Mouse (Mus musculus) heart, embryonic 11.5 days (tissue): ENCODE results near the gene Hspa13. TPM values are rescaled to one million over a fixed set of nuclear protein-coding genes. Genes with fewer than 3 reads are reported as not detected.

Experiments used
- ATAC-seq: fragments of 200-750 bp; cut with Nextera tagmentation; replicated peaks from 2 replicates; pipeline ENCODE4 v1.8.0; 2017; ENCODE audit warnings: moderate library complexity; ENCODE audit not compliant: insufficient number of reproducible peaks, low FRiP score, low TSS enrichment
- H3K27ac ChIP-seq: fragments of 300-500 bp; sonication (generic); 2 replicates; pipeline ENCODE4 v1.5.1; 2014; ENCODE audit warnings: mild to moderate bottlenecking, low read depth, low read length
- H3K27me3 ChIP-seq: fragments of 300-500 bp; sonication (generic); 2 replicates; pipeline ENCODE4 v1.6.1; 2014; ENCODE audit warnings: mild to moderate bottlenecking, low read length, mixed read lengths; ENCODE audit not compliant: control insufficient read depth, insufficient read depth
- H3K36me3 ChIP-seq: fragments of 300-500 bp; sonication (generic); 2 replicates; pipeline ENCODE4 v1.6.1; 2014; ENCODE audit warnings: mild to moderate bottlenecking, low read length, moderate library complexity, mixed read lengths; ENCODE audit not compliant: control insufficient read depth, insufficient read depth
- H3K4me1 ChIP-seq: fragments of 300-500 bp; sonication (generic); 2 replicates; pipeline ENCODE4 v1.6.1; 2014; ENCODE audit warnings: low read length; ENCODE audit not compliant: control insufficient read depth, insufficient read depth
- H3K4me2 ChIP-seq: fragments of 300-500 bp; sonication (generic); 2 replicates; pipeline ENCODE4 v1.6.1; 2014; ENCODE audit warnings: mild to moderate bottlenecking, moderate library complexity
- H3K4me3 ChIP-seq: fragments of 300-500 bp; sonication (generic); 2 replicates; pipeline ENCODE4 v1.5.1; 2014; ENCODE audit warnings: low read depth, low read length
- H3K9ac ChIP-seq: fragments of 300-500 bp; sonication (generic); 2 replicates; pipeline ENCODE4 v1.6.1; 2014; ENCODE audit warnings: mild to moderate bottlenecking, low read depth, low read length, moderate library complexity
- H3K9me3 ChIP-seq: fragments of 300-500 bp; sonication (generic); replicated peaks from 2 replicates; pipeline ENCODE4 v1.6.1; 2016; ENCODE audit warnings: low read length; ENCODE audit not compliant: control insufficient read depth
- WGBS: fragments of 180-500 bp; shearing (Covaris S2); extraction: QIAGEN DNeasy Blood & Tissue Kit; methylation state at CpG from one replicate; pipeline ENCODE4 v1.1.7; 2014; ENCODE audit not compliant: insufficient replicate concordance; 5-methylcytosine and 5-hydroxymethylcytosine counted together
- polyA plus RNA-seq: library from polyadenylated mRNA; unstranded; fragments of >200 nt; fragmentation: Nextera tagmentation; extraction: Ambion mirVana; gene quantifications from 2 replicates; pipeline ENCODE4 v1.2.1, GENCODE M21; 2014

Hspa13 gene
- polyA plus RNA-seq: 24.9 and 28.7 TPM in 2 replicates

DNA sequence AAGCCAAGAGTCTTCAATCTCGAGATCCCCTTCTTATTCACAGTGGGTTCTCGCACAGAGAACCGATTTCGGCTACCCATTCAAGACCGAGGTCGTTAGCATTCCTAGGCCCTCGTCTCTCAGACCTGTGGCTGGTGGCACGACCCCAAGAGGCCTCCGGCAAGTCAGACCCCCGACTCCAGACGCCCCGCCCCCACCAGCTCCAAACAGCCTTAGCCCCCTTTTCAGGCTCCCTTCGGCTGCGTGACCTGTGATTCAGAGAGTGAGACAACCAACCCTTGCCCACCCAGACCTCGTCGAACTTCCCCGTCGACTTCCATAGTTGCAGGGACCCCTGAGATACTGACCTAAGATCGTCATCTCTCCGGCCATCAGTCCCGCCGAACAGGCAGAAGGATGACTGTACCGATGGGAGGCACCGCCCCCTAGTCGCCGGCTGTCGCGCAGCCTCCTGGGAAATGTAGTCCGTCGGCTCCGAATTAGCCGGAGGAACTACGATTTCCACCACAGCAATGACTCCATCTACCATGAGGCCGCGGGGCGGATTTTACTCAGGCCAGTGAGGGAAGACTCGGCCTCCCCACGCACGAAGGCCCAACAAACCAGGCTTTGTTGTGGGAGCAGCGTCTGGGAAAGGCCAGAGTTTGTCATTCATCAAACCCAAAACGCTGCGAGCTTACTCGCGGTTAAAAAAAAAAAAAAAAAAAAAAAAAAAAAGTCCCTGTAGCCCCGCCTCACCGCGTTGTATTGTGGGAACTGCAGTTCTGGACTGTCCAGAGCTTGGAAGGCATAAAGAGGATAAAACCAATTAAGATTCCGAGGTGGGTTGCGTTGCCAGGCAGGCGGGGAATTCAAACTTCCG, at the start of gene Hspa13:
TSS of gene Hspa13 (minus strand) at position 717 of the 862 bp plus-strand sequence.
- H3K4me2 ChIP-seq: peak within 1 kb of the TSS; percentile 71
- no peaks in the 10 kb centered on the region for H3K27me3 ChIP-seq
- WGBS: under 1% methylated on average over 51 of the region's 51 CpGs

DNA sequence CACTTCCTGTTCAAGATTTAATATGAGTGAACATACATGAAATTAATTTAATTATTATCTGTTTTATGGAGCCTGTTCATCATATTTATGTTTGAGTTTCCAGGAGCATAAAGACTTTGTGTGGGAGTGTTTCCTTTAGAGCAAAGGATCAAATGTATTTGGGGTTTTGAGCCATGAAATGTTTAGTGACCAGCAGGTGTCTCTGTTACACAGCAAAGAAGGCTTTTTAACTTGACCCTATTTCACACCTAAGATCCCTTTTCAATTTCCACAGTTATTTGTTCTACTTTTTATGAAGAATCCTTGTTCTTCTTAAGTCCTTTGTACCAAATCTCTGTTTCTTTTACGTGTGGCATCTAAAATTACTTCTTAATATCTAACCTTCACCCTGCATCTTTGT, 12.4 kb upstream of the Hspa13 start:
- Histone ChIP-seq H3K27me3 (no peaks in the 10 kb centered on the region), H3K4me2 (no peak overlapping the region)
- no peak for ATAC-seq

More for the DNA sequence above, at the start of gene Hspa13:
- ATAC-seq: peak; percentile 96
- Histone ChIP-seq H3K36me3 (peaks cover 9% of the 10 kb centered on the region), H3K4me3 (peak within 1 kb of the TSS; percentile 76), H3K27ac (peak within 1 kb of the TSS; percentile 36; the same call in 1 of the 2 replicates), H3K9ac (peak within 1 kb of the TSS; percentile 72), H3K4me1 (no peaks in the 10 kb centered on the region), H3K9me3 (no peaks in the 10 kb centered on the region)

DNA sequence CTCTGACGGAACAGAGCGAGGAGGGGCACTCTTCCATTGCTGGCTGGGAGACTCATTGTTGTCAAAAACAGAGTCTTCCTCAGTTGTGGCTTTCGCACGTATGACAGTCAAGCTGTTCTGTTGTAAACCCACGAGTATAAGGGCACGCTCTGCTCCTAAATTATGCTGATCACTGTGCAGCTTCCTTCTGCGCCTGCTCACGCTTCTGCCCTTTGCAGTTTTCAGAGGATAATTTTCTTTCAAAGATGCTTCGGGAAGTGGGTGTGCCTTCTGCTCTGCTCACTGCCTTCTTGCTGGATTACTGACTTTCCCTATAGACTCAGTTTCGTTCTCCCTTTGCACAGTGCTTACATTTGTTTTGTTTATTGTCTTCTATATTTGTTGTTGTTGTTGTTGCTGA, 6.3 kb upstream of the Hspa13 start:
- no peaks in the 10 kb centered on the region for H3K9me3 ChIP-seq
- no peak overlapping the region for H3K4me3 ChIP-seq
- no peak overlapping the region for H3K27ac ChIP-seq
- H3K36me3 ChIP-seq: no peaks in the 10 kb centered on the region
- WGBS: 87% methylated on average over 10 of the region's 10 CpGs
- no peak overlapping the region for H3K9ac ChIP-seq
- no peaks in the 10 kb centered on the region for H3K27me3 ChIP-seq
- no peak for ATAC-seq
- H3K4me1 ChIP-seq: no peaks in the 10 kb centered on the region
- no peak overlapping the region for H3K4me2 ChIP-seq

More for the DNA sequence above, 12.4 kb upstream of the Hspa13 start:
- WGBS: 31% methylated on average over 1 of the region's 1 CpGs
- H3K4me1 ChIP-seq: no peaks in the 10 kb centered on the region
- no peak overlapping the region for H3K9ac ChIP-seq
- no peak overlapping the region for H3K27ac ChIP-seq
- H3K36me3 ChIP-seq: no peaks in the 10 kb centered on the region
- no peak overlapping the region for H3K4me3 ChIP-seq
- H3K9me3 ChIP-seq: no peaks in the 10 kb centered on the region

DNA sequence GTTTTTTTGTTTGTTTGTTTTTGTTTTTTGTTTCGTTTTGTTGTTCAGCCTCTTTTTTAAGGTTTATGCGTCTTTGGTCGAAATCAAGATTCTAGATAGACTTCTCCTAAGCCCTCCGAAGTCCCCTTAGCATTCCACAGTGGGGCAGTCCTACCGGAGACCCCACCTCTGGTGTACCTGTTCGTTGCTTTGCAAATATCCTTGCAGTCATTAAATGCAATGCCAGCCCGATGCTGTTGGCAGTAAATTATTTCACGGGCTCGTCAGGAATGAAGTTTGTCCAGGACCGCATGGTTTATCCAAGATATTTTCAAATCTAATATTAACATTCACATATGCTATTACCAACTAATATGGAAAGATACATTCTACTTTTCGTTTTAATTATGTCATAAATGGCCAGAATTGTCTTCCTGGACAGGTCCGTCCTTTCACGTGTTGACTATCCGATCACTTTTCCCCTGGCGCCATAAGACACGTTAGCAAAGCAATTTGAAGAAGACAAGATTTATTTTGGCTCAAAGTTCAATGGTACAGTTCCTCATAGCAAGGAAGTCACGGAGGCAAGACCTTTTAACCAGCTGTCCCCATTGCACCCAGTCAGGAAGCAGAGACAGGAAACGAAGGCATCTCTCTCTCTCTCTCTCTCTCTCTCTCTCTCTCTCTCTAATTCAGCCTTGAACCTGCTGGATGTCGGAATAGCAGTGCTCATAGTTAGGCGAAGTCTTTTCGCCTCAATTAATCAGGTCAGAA, 522 bp upstream of the Hspa13 start:
- WGBS: 24% methylated on average over 21 of the region's 21 CpGs

DNA sequence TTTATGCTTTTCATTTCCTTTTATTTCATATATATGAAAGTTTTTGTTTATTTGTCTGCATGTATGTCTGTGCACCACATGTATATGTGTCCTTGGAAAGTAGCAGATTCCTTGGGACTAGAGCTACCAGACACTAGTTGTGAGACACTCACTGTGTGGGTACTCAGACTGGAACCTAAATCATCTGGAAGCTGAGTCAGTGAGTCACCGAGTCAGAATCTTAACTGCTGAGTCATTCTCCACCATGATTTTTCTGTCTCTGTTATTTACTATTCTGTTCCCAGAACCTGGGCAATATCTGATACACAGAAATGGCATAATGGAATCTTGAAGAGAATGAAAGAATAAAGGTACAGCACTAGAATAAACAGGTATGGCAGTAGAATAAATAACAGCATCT, 14.0 kb downstream of the Hspa13 start:
- no peak overlapping the region for H3K4me2 ChIP-seq
- no peak overlapping the region for H3K27ac ChIP-seq
- no peaks in the 10 kb centered on the region for H3K4me1 ChIP-seq
- no peak overlapping the region for H3K9ac ChIP-seq
- H3K27me3 ChIP-seq: no peaks in the 10 kb centered on the region
- WGBS: 61% methylated on average over 1 of the region's 1 CpGs
- 0 out of 2 replicates have a peak, but pooled peaks cover 2% of the 10 kb centered on the region for H3K36me3 ChIP-seq
- H3K4me3 ChIP-seq: no peak overlapping the region
- no peak for ATAC-seq
- H3K9me3 ChIP-seq: no peaks in the 10 kb centered on the region

More for the DNA sequence above, 522 bp upstream of the Hspa13 start:
- Histone ChIP-seq H3K4me1 (no peaks in the 10 kb centered on the region), H3K4me2 (peak overlapping the region; percentile 67), H3K27ac (no peak overlapping the region; the same call in 1 of the 2 replicates), H3K27me3 (no peaks in the 10 kb centered on the region), H3K36me3 (peaks cover 9% of the 10 kb centered on the region), H3K9ac (peak overlapping the region; percentile 72; the same call in 1 of the 2 replicates), H3K9me3 (no peaks in the 10 kb centered on the region), H3K4me3 (peak overlapping the region; percentile 76)
- 0 out of 2 replicates have a peak, but pooled peaks have one; percentile 46 for ATAC-seq

DNA sequence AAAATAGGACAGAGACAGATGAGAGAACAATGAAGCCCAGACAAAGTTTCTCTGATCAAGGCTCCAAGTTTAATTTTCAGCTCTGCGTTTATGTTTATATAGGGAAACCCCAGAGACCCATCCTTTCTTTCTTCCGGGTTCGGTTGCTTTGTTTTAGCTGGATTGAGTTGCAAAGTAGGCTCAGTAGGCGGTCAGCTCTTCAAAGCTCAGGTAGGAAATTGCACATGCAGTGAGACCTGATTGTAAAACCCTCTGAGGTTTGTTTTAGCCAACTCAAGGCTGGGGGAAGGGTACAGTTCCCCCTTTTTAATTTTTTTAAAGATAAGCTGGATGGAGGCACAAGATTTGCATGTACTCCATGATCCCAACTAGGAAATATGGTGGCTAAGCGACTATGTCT, 16.8 kb downstream of the Hspa13 start:
- 45% methylated on average over 5 of the region's 5 CpGs for WGBS

GRCm38 (mm10) chr16:75748926-75749325, 18.0 kb downstream of the Hspa13 start:
- H3K4me3 ChIP-seq: no peak overlapping the region
- H3K4me1 ChIP-seq: no peaks in the 10 kb centered on the region
- no peak overlapping the region for H3K27ac ChIP-seq
- H3K9ac ChIP-seq: no peak overlapping the region
- no peaks in the 10 kb centered on the region for H3K27me3 ChIP-seq
- no peak overlapping the region for H3K4me2 ChIP-seq
- WGBS: 84% methylated on average over 1 of the region's 1 CpGs
- H3K9me3 ChIP-seq: no peaks in the 10 kb centered on the region
- ATAC-seq: no peak
- H3K36me3 ChIP-seq: no peaks in the 10 kb centered on the region

More for the DNA sequence above, 16.8 kb downstream of the Hspa13 start:
- no peaks in the 10 kb centered on the region for H3K27me3 ChIP-seq
- H3K4me2 ChIP-seq: no peak overlapping the region
- no peak overlapping the region for H3K4me3 ChIP-seq
- no peaks in the 10 kb centered on the region for H3K4me1 ChIP-seq
- ATAC-seq: no peak
- no peak overlapping the region for H3K27ac ChIP-seq
- no peak overlapping the region for H3K9ac ChIP-seq
- H3K9me3 ChIP-seq: no peaks in the 10 kb centered on the region
- 0 out of 2 replicates have a peak, but pooled peaks cover 2% of the 10 kb centered on the region for H3K36me3 ChIP-seq

DNA sequence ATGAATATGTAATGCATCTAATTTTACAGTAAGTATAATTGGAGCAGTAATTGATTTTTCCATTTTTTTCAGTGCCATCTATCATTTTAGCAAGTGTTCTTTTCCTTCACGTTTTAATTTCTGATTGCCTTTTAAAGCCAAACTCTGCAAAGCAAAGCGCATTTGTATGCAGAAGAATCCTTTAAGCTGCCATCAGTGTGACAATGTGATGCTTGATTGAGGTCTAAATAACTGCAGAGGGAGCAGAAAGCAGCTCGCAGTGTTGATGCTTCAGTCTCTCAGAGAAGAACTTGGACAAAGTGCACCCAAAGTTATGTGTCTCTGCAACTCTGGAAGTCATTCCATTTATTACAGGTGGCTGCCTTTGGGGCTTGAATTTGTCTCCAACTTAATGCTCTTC, 22.9 kb downstream of the Hspa13 start:
- ATAC-seq: no peak
- H3K4me3 ChIP-seq: no peak overlapping the region
- no peaks in the 10 kb centered on the region for H3K36me3 ChIP-seq
- H3K27ac ChIP-seq: no peak overlapping the region
- no peaks in the 10 kb centered on the region for H3K27me3 ChIP-seq
- no peaks in the 10 kb centered on the region for H3K4me1 ChIP-seq
- H3K9me3 ChIP-seq: no peaks in the 10 kb centered on the region
- no peak overlapping the region for H3K4me2 ChIP-seq
- 62% methylated on average over 3 of the region's 3 CpGs for WGBS
- H3K9ac ChIP-seq: no peak overlapping the region
